Mouse (Mus musculus) heart, embryonic 12.5 days (tissue): ENCODE results near the gene Wdfy2. TPM values are rescaled to one million over a fixed set of nuclear protein-coding genes. Genes with fewer than 3 reads are reported as not detected.
"Not testable (repeated sequence)": the region's sequence is repeated elsewhere in the genome, so short reads cannot be mapped to it uniquely, and the experiment has no call there.

Experiments
- ATAC-seq: fragments of 200-750 bp; cut with Nextera tagmentation; 2 replicates; pipeline ENCODE4 v1.8.0; 2017; ENCODE audit warnings: moderate TSS enrichment, moderate library complexity; ENCODE audit not compliant: insufficient number of reproducible peaks, low FRiP score
- H3K27ac ChIP-seq: fragments of 300-500 bp; sonication (generic); 2 replicates; pipeline ENCODE4 v1.5.1; 2016; ENCODE audit warnings: mild to moderate bottlenecking, moderate library complexity; ENCODE audit not compliant: poor library complexity, severe bottlenecking
- H3K27me3 ChIP-seq: fragments of 300-500 bp; sonication (generic); replicated peaks from 2 replicates; pipeline ENCODE4 v1.6.1; 2016; ENCODE audit warnings: mild to moderate bottlenecking, moderate library complexity
- H3K36me3 ChIP-seq: fragments of 300-500 bp; sonication (generic); 2 replicates; pipeline ENCODE4 v1.6.1; 2016; ENCODE audit warnings: mild to moderate bottlenecking, moderate library complexity
- H3K4me1 ChIP-seq: fragments of 300-500 bp; sonication (generic); replicated peaks from 2 replicates; pipeline ENCODE4 v1.6.1; 2016; ENCODE audit warnings: mild to moderate bottlenecking
- H3K4me2 ChIP-seq: fragments of 300-500 bp; sonication (generic); 2 replicates; pipeline ENCODE4 v1.6.1; 2016; ENCODE audit warnings: mild to moderate bottlenecking, moderate library complexity
- H3K4me3 ChIP-seq: fragments of 300-500 bp; sonication (generic); 2 replicates; pipeline ENCODE4 v1.5.1; 2016; ENCODE audit warnings: mild to moderate bottlenecking
- H3K9ac ChIP-seq: fragments of 300-500 bp; sonication (generic); 2 replicates; pipeline ENCODE4 v1.6.1; 2016; ENCODE audit warnings: mild to moderate bottlenecking, moderate library complexity
- H3K9me3 ChIP-seq: fragments of 300-500 bp; sonication (generic); replicated peaks from 2 replicates; pipeline ENCODE4 v1.6.1; 2016; ENCODE audit warnings: mild to moderate bottlenecking, moderate library complexity
- WGBS: fragments of 180-500 bp; shearing (Covaris S2); methylation state at CpG from one replicate; pipeline ENCODE4 v1.1.7; 2016; 5-methylcytosine and 5-hydroxymethylcytosine counted together
- polyA plus RNA-seq: library from polyadenylated mRNA; unstranded; fragments of >200 nt; fragmentation: Nextera tagmentation; extraction: Ambion mirVana; gene quantifications from 2 replicates; pipeline ENCODE4 v1.2.1, GENCODE M21; 2016

Gene Wdfy2
- polyA plus RNA-seq, 1 experiment from 2014 or later = 8.9 TPM

- Histone ChIP-seq H3K4me2 (no peak overlapping the region), H3K27ac (no peak overlapping the region), H3K9me3 (no peaks in the 10 kb centered on the region), H3K27me3 (no peaks in the 10 kb centered on the region), H3K4me3 (no peak overlapping the region), H3K9ac (no peak overlapping the region), H3K4me1 (no peaks in the 10 kb centered on the region), H3K36me3 (no peaks in the 10 kb centered on the region)
- ATAC-seq = no peak
- 79% methylated on average over 8 of the region's 8 CpGs for WGBS
Observed at GRCm38 (mm10) chr14:62825575-62826332, 11.7 kb upstream of the Wdfy2 start.

- Histone ChIP-seq H3K4me3 (no peak overlapping the region), H3K4me1 (0 out of 2 replicates have a peak, but pooled peaks cover 11% of the 10 kb centered on the region), H3K9ac (no peak overlapping the region), H3K27me3 (no peaks in the 10 kb centered on the region), H3K36me3 (no peaks in the 10 kb centered on the region), H3K9me3 (no peaks in the 10 kb centered on the region), H3K27ac (no peak overlapping the region), H3K4me2 (no peak overlapping the region)
- WGBS = 65% methylated on average over 6 of the region's 6 CpGs
- no peak for ATAC-seq
Observed at GRCm38 (mm10) chr14:62829291-62829690, 8.2 kb upstream of the Wdfy2 start.

- Histone ChIP-seq H3K27ac (no peak overlapping the region), H3K4me1 (0 out of 2 replicates have a peak, but pooled peaks cover 11% of the 10 kb centered on the region), H3K9me3 (no peaks in the 10 kb centered on the region), H3K9ac (no peak overlapping the region), H3K4me3 (no peak overlapping the region), H3K4me2 (no peak overlapping the region), H3K27me3 (no peaks in the 10 kb centered on the region), H3K36me3 (no peaks in the 10 kb centered on the region)
- no peak for ATAC-seq
- 83% methylated on average over 3 of the region's 3 CpGs for WGBS
Observed at GRCm38 (mm10) chr14:62831691-62832275, 5.7 kb upstream of the Wdfy2 start.

- Histone ChIP-seq H3K27ac (no peak overlapping the region), H3K9ac (no peak overlapping the region), H3K4me3 (no peak overlapping the region), H3K27me3 (no peaks in the 10 kb centered on the region), H3K4me2 (no peak overlapping the region), H3K9me3 (no peaks in the 10 kb centered on the region), H3K4me1 (0 out of 2 replicates have a peak, but pooled peaks cover 11% of the 10 kb centered on the region), H3K36me3 (no peaks in the 10 kb centered on the region)
- ATAC-seq = no peak
- 70% methylated on average over 7 of the region's 7 CpGs for WGBS
Observed at GRCm38 (mm10) chr14:62833036-62833435, 4.4 kb upstream of the Wdfy2 start.

- H3K27me3 ChIP-seq = no peaks in the 10 kb centered on the region
- no peak overlapping the region for H3K9ac ChIP-seq
- H3K4me3 ChIP-seq = no peak overlapping the region
- no peak overlapping the region for H3K4me2 ChIP-seq
- ATAC-seq = no peak
- peaks cover 15% of the 10 kb centered on the region; the same call in 1 of the 2 replicates for H3K4me1 ChIP-seq
- H3K27ac ChIP-seq = no peak overlapping the region
- no peaks in the 10 kb centered on the region for H3K9me3 ChIP-seq
- 49% methylated on average over 3 of the region's 3 CpGs for WGBS
- H3K36me3 ChIP-seq = no peaks in the 10 kb centered on the region
Observed at GRCm38 (mm10) chr14:62833541-62833940, 3.9 kb upstream of the Wdfy2 start.

GRCm38 (mm10) chr14:62835737-62836136 lies 1.7 kb upstream of the Wdfy2 start:
- not testable (repeated sequence) for H3K36me3 ChIP-seq, H3K27me3 ChIP-seq, H3K27ac ChIP-seq, H3K4me2 ChIP-seq, H3K9me3 ChIP-seq, H3K9ac ChIP-seq, H3K4me3 ChIP-seq, ATAC-seq
- peaks cover 15% of the 10 kb centered on the region for H3K4me1 ChIP-seq
- WGBS = 77% methylated on average over 3 of the region's 3 CpGs

- peaks cover 18% of the 10 kb centered on the region for H3K4me1 ChIP-seq
- peak; percentile 96 for ATAC-seq
- peak overlapping the region; percentile 12; the same call in 1 of the 2 replicates for H3K9ac ChIP-seq
- H3K27ac ChIP-seq = 0 out of 2 replicates have a peak overlapping the region, but pooled peaks have one; percentile 65
- H3K36me3 ChIP-seq = peaks cover 7% of the 10 kb centered on the region
- H3K4me2 ChIP-seq = peak overlapping the region; percentile 64
- under 1% methylated on average over 37 of the region's 37 CpGs for WGBS
- peak overlapping the region; percentile 87 for H3K4me3 ChIP-seq
- H3K9me3 ChIP-seq = no peaks in the 10 kb centered on the region; the same call in 1 of the 2 replicates
- H3K27me3 ChIP-seq = no peaks in the 10 kb centered on the region
Observed at GRCm38 (mm10) chr14:62836926-62837640, 395 bp upstream of the Wdfy2 start.

GRCm38 (mm10) chr14:62838336-62838735 lies 858 bp downstream of the Wdfy2 start:
- 11% methylated on average over 9 of the region's 9 CpGs for WGBS
- peaks cover 27% of the 10 kb centered on the region for H3K4me1 ChIP-seq
- no peaks in the 10 kb centered on the region for H3K27me3 ChIP-seq
- H3K9ac ChIP-seq = peak overlapping the region; percentile 86
- no peak for ATAC-seq
- H3K9me3 ChIP-seq = no peaks in the 10 kb centered on the region; the same call in 1 of the 2 replicates
- peaks cover 7% of the 10 kb centered on the region for H3K36me3 ChIP-seq
- peak overlapping the region; percentile 87 for H3K4me3 ChIP-seq
- peak overlapping the region; percentile 70 for H3K4me2 ChIP-seq
- H3K27ac ChIP-seq = peak overlapping the region; percentile 65

GRCm38 (mm10) chr14:62841726-62842125 lies 4.2 kb downstream of the Wdfy2 start:
- Histone ChIP-seq H3K4me3 (no peak overlapping the region), H3K9me3 (no peaks in the 10 kb centered on the region; the same call in 1 of the 2 replicates), H3K27me3 (no peaks in the 10 kb centered on the region), H3K4me2 (no peak overlapping the region), H3K4me1 (peaks cover 48% of the 10 kb centered on the region), H3K9ac (no peak overlapping the region), H3K27ac (no peak overlapping the region), H3K36me3 (peaks cover 7% of the 10 kb centered on the region)
- no peak for ATAC-seq

GRCm38 (mm10) chr14:62842495-62842894 lies 5.0 kb downstream of the Wdfy2 start:
- Histone ChIP-seq H3K9me3 (no peaks in the 10 kb centered on the region; the same call in 1 of the 2 replicates), H3K36me3 (peaks cover 7% of the 10 kb centered on the region), H3K27ac (peak overlapping the region; percentile 6; the same call in 1 of the 2 replicates), H3K4me1 (peaks cover 48% of the 10 kb centered on the region), H3K27me3 (no peaks in the 10 kb centered on the region), H3K4me3 (no peak overlapping the region), H3K9ac (no peak overlapping the region), H3K4me2 (no peak overlapping the region)
- ATAC-seq = no peak

GRCm38 (mm10) chr14:62842976-62843375 lies 5.5 kb downstream of the Wdfy2 start:
- no peaks in the 10 kb centered on the region for H3K27me3 ChIP-seq
- no peak overlapping the region for H3K27ac ChIP-seq
- ATAC-seq = no peak
- WGBS = 86% methylated on average over 2 of the region's 2 CpGs
- H3K9me3 ChIP-seq = no peaks in the 10 kb centered on the region; the same call in 1 of the 2 replicates
- no peak overlapping the region for H3K9ac ChIP-seq
- H3K4me3 ChIP-seq = no peak overlapping the region
- H3K4me2 ChIP-seq = no peak overlapping the region
- peaks cover 48% of the 10 kb centered on the region for H3K4me1 ChIP-seq
- H3K36me3 ChIP-seq = peaks cover 7% of the 10 kb centered on the region
